Mouse (Mus musculus) midbrain, embryonic 16.5 days (tissue): ENCODE measurements around the gene Hist1h4i. TPM values are rescaled to one million over a fixed set of nuclear protein-coding genes. Genes with fewer than 3 reads are reported as not detected.
A peak's percentile ranks its signal among the peaks of the same experiment; 100 is the strongest.

Experiments
- ATAC-seq: fragments of 200-750 bp; cut with Nextera tagmentation; 2 replicates; pipeline ENCODE4 v1.8.0; 2017; ENCODE audit warnings: moderate TSS enrichment
- H3K27ac ChIP-seq: fragments of 300-500 bp; sonication (generic); 2 replicates; pipeline ENCODE4 v1.5.1; 2014; ENCODE audit warnings: mild to moderate bottlenecking, low read length, mixed read lengths
- H3K27me3 ChIP-seq: fragments of 300-500 bp; sonication (generic); 2 replicates; pipeline ENCODE4 v1.6.1; 2014; ENCODE audit warnings: low read depth, low read length, mixed read lengths; ENCODE audit not compliant: control insufficient read depth, insufficient read depth
- H3K36me3 ChIP-seq: fragments of 300-500 bp; sonication (generic); 2 replicates; pipeline ENCODE4 v1.6.1; 2014; ENCODE audit warnings: mild to moderate bottlenecking, low read length, moderate library complexity, mixed read lengths; ENCODE audit not compliant: control insufficient read depth, insufficient read depth
- H3K4me1 ChIP-seq: fragments of 300-500 bp; sonication (generic); 2 replicates; pipeline ENCODE4 v1.6.1; 2014; ENCODE audit warnings: mild to moderate bottlenecking, low read length, mixed read lengths; ENCODE audit not compliant: control insufficient read depth, insufficient read depth
- H3K4me2 ChIP-seq: fragments of 300-500 bp; sonication (generic); 2 replicates; pipeline ENCODE4 v1.6.1; 2014; ENCODE audit warnings: mild to moderate bottlenecking, low read length, mixed read lengths
- H3K4me3 ChIP-seq: fragments of 300-500 bp; sonication (generic); 2 replicates; pipeline ENCODE4 v1.5.1; 2014; ENCODE audit warnings: low read depth, mild to moderate bottlenecking, low read length, moderate library complexity, mixed read lengths
- H3K9ac ChIP-seq: fragments of 300-500 bp; sonication (generic); 2 replicates; pipeline ENCODE4 v1.6.1; 2014; ENCODE audit warnings: low read depth, low read length, mixed read lengths
- H3K9me3 ChIP-seq: fragments of 300-500 bp; sonication (generic); replicated peaks from 2 replicates; pipeline ENCODE4 v1.6.1; 2014; ENCODE audit warnings: mild to moderate bottlenecking, low read length, mixed read lengths; ENCODE audit not compliant: control insufficient read depth, poor library complexity, severe bottlenecking
- WGBS: fragments of 180-500 bp; shearing (Covaris S2); extraction: QIAGEN DNeasy Blood & Tissue Kit; methylation state at CpG from one replicate; pipeline ENCODE4 v1.1.7; 2014; 5-methylcytosine and 5-hydroxymethylcytosine counted together
- microRNA-seq: library from miRNA; unstranded; fragments of <30 nt; microRNA quantifications from one replicate; pipeline ENCODE4, GENCODE M21; 2017
- polyA plus RNA-seq: library from polyadenylated mRNA; unstranded; fragments of >200 nt; fragmentation: Nextera tagmentation; extraction: Ambion mirVana; gene quantifications from 2 replicates; pipeline ENCODE4 v1.2.1, GENCODE M21; 2015

The Hist1h4i gene
- polyA plus RNA-seq, 1 experiment from 2014 or later, result 4.0 TPM

DNA sequence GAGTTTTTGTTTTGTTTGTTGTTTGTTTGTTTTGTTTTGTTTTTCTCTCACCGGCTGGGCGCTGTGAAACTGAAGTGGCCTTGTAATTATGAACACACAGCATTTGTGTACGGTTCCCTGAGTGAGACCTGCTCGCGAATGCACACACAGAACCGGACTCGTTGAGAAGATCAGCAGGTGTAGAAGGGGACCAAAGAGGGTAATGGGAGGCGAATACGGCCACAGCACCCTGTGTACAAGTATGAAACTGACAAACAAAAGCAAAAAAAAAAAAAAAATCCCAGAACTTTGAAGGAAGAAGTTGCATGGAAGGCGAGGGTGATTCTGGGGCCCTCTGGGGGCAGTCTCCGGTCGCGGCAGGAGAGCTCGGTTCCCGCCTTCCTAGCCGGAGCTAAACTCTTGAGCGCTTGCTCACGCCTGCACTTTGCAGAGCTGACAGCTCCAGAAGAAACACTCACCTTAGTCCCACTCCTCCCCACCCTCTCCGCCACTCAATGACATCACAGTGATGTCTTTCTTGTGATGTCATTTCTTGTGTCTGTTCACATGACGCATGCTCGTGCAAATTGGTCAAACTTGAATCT, 45.7 kb downstream of the Hist1h4i start:
- 0 out of 2 replicates have a peak, but pooled peaks cover 2% of the 10 kb centered on the region for H3K9me3 ChIP-seq
- ATAC-seq, result peak; percentile 28; the same call in 1 of the 2 replicates
- H3K4me3 ChIP-seq, result 0 out of 2 replicates have a peak overlapping the region, but pooled peaks have one; percentile 2
- no peaks in the 10 kb centered on the region for H3K36me3 ChIP-seq
- peak overlapping the region; percentile 10 for H3K4me2 ChIP-seq
- under 1% methylated on average over 21 of the region's 21 CpGs for WGBS
- H3K27ac ChIP-seq, result no peak overlapping the region
- no peaks in the 10 kb centered on the region for H3K4me1 ChIP-seq
- H3K27me3 ChIP-seq, result peaks cover 61% of the 10 kb centered on the region
- no peak overlapping the region for H3K9ac ChIP-seq

DNA sequence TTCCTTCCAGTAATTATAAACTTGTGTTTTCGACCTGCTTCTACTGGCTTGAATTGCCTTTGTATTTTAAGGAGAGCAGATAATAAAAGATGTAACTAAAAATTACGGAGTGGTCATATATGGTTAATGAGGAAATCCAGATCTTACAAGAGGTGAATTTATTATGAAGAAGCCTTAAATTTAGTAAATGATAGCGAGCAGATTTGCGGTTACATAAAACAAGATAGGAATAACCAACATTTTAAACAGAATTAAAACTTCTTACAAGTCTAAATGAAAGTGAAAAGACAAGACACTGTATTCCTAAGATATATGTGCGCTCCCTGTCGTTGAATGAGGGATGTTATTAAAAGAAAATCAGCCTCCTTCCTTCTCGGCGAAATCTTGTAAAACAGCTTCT, 46.3 kb downstream of the Hist1h4i start:
- Histone ChIP-seq H3K9me3 (0 out of 2 replicates have a peak, but pooled peaks cover 2% of the 10 kb centered on the region), H3K27ac (no peak overlapping the region), H3K4me3 (no peak overlapping the region), H3K9ac (no peak overlapping the region), H3K4me1 (no peaks in the 10 kb centered on the region), H3K4me2 (peak overlapping the region; percentile 10), H3K27me3 (peaks cover 56% of the 10 kb centered on the region), H3K36me3 (no peaks in the 10 kb centered on the region)
- ATAC-seq, result no peak
- 4% methylated on average over 8 of the region's 8 CpGs for WGBS

DNA sequence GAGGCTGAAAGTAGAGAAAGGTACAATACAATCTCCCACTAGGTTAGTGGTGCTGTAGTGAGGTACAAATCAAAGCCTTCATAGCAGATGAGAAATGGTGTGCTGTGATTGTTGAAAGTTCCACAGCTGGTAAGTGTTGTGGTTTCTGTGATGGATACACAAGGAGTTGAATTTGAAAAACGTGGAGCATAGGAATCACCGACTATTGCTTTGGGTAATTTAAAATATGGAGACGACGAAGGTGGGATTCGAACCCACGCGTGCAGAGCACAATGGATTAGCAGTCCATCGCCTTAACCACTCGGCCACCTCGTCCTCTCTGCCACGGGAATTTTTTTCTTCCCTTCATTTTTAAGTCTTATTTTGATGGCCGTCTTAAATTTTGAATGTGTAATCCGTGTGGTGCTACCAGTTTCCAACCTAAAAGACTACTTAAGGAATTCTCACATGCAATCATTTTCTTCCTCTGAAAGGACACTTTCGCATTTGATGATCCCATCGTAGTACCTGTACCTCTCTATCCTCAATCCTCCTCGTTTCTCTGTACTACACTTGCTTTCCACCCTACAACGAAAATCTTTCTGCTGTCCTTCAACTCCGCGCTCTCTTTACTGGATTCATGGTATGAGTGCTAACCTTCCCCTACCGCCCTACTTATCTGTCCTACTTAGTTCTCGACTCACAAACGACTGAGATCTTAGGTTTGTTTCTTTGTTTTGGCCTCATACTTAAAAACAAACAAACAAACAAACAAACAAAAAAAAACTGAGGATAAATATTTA, 47.0 kb downstream of the Hist1h4i start:
- Histone ChIP-seq H3K4me3 (no peak overlapping the region), H3K4me2 (no peak overlapping the region), H3K9me3 (0 out of 2 replicates have a peak, but pooled peaks cover 2% of the 10 kb centered on the region), H3K27me3 (peaks cover 49% of the 10 kb centered on the region), H3K4me1 (no peaks in the 10 kb centered on the region), H3K9ac (no peak overlapping the region), H3K36me3 (no peaks in the 10 kb centered on the region), H3K27ac (no peak overlapping the region)
- no peak for ATAC-seq
- WGBS, result 2% methylated on average over 22 of the region's 22 CpGs

DNA sequence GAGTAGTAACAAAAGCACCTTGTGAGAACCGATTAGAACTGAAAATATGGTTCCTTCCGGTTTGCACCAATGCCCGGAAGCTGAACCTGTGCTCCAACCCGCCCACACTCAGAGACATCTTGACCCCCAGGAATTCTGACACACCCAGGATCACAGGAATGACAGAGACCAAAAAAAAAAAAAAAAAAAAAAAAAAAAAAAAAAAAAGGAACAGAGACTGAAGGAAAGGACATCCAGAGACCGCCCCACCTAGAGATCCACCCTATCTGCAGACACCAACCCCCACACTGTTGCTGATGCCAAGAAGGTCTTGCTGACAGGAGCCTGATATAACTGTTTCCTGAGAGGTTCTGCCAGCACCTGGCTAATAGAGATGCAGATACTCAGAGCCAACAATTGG, 48.6 kb downstream of the Hist1h4i start:
- Histone ChIP-seq H3K27me3 (peaks cover 34% of the 10 kb centered on the region), H3K9ac (no peak overlapping the region), H3K36me3 (no peaks in the 10 kb centered on the region), H3K4me2 (no peak overlapping the region), H3K9me3 (0 out of 2 replicates have a peak, but pooled peaks cover 2% of the 10 kb centered on the region), H3K4me1 (no peaks in the 10 kb centered on the region), H3K4me3 (no peak overlapping the region), H3K27ac (no peak overlapping the region)
- WGBS, result 83% methylated on average over 5 of the region's 5 CpGs
- no peak for ATAC-seq

Small RNAs within 50 kb of the gene (microRNA-seq; reads per million reads assigned to microRNA genes)
- gene Gm26300 (not detected), gene Gm44390 (not detected), gene Gm44486 (not detected)

Other genes starting within 250 kb of the Hist1h4i start
- 3.4 and 3.5 TPM in 2 replicates for gene Hist1h2bq, start 231.2 kb downstream of the Hist1h4i start, polyA plus RNA-seq
- not detected in 2 replicates for gene Hist1h2ao, start 230.9 kb downstream of the Hist1h4i start, polyA plus RNA-seq
- gene Hist1h4m, start 229.6 kb downstream of the Hist1h4i start, polyA plus RNA-seq, result 3.7 TPM in 1 of 2 replicates, not detected in the other
- 2.6 and 2.8 TPM in 2 replicates for gene Hist1h4n, start 209.2 kb downstream of the Hist1h4i start, polyA plus RNA-seq
- gene Hist1h2ap, start 207.9 kb downstream of the Hist1h4i start, polyA plus RNA-seq, result 276 and 359 TPM in 2 replicates
- gene Hist1h2br, start 207.6 kb downstream of the Hist1h4i start, polyA plus RNA-seq, result 2.9 and 3.5 TPM in 2 replicates
- gene Zfp184, start 96.3 kb downstream of the Hist1h4i start, polyA plus RNA-seq, result 12.0 and 13.7 TPM in 2 replicates
- gene Pom121l2, start 60.2 kb downstream of the Hist1h4i start, polyA plus RNA-seq, result not detected in 2 replicates
- not detected in 2 replicates for gene Prss16, start 31.6 kb downstream of the Hist1h4i start, polyA plus RNA-seq
- not detected in 2 replicates for gene Hist1h2ah, start 5.8 kb downstream of the Hist1h4i start, polyA plus RNA-seq
- gene Hist1h2bk, start 5.5 kb downstream of the Hist1h4i start, polyA plus RNA-seq, result 1.3 TPM in 1 of 2 replicates, not detected in the other
- 1.8 and 8.3 TPM in 2 replicates for gene Hist1h2ag, start 1.6 kb upstream of the Hist1h4i start, polyA plus RNA-seq
- 1.5 and 2.3 TPM in 2 replicates for gene Hist1h2bj, start 1.9 kb upstream of the Hist1h4i start, polyA plus RNA-seq
- not detected in 2 replicates for gene Vmn1r188, start 43.1 kb upstream of the Hist1h4i start, polyA plus RNA-seq
- not detected in 2 replicates for gene Vmn1r189, start 64.5 kb upstream of the Hist1h4i start, polyA plus RNA-seq
- gene Vmn1r191, start 142.6 kb upstream of the Hist1h4i start, polyA plus RNA-seq, result not detected in 2 replicates
- not detected in 2 replicates for gene Vmn1r192, start 149.8 kb upstream of the Hist1h4i start, polyA plus RNA-seq
- not detected in 2 replicates for gene Vmn1r193, start 181.8 kb upstream of the Hist1h4i start, polyA plus RNA-seq
- not detected in 2 replicates for gene Vmn1r194, start 202.9 kb upstream of the Hist1h4i start, polyA plus RNA-seq
- gene Vmn1r195, start 229.2 kb upstream of the Hist1h4i start, polyA plus RNA-seq, result not detected in 2 replicates
- not detected in 2 replicates for gene Vmn1r196, start 248.6 kb upstream of the Hist1h4i start, polyA plus RNA-seq